Mouse (Mus musculus): ENCODE data around the gene Dock2. TPM values are rescaled to one million over a fixed set of nuclear protein-coding genes. Genes with fewer than 3 reads are reported as not detected.

Dock2 gene
- total and polyA plus RNA-seq, 3 experiments: 79.6 to 151 (median 133) TPM

DNA sequence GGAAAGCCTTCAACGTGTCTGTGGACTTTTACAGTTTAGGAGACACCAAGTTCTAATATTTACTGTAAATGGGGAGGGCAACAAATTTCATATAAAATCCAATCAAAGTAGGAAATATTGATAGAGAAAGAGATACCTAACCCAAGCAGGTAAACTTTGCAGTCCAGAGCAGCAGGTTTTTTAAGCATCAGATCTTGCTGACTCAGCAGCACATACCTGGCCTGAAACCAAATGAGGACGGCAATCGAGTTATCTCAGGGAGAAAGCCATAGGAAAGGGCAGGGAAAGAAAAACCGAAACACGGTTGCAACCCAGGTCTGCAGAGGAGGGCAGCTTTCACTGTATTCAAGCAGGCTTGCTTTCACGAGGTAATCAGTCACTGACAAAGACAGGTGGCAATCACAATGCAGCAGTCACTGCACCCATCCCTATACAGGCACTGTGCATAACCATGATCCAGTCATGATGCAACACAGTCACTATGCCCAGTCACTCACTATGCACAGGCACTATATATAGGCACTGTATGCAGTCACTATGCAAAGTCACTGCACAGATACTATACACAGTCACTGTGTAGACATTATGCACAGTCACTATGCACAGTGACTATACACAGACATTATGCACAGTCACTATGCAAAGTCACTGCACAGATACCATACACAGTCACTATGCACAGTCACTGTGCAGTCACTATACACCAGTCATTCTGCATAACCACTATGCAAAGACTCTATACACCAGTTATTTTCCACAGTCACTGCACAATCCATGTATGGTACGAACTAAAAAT lies 258.4 kb downstream of the Dock2 start:
- peak overlapping the region; percentile 1; the same call in 1 of the 2 replicates for H3K27ac ChIP-seq (ENCODE audit: insufficient read depth, low read depth)
- dilution Hi-C loops (cut with MboI; ENCODE audit: extremely low pct_ligation_motif_present, extremely low pct_unique_long_range_greater_than_20kb, low sequenced_read_pairs) (no loop called here), in situ Hi-C loops (cut with MboI; ENCODE audit: low pct_ligation_motif_present, low pct_unique_long_range_greater_than_20kb, low sequenced_read_pairs) (no loop called here)
- peaks cover 39 to 91% of the 10 kb centered on the region in 2 experiments for H3K36me3 ChIP-seq (replicated peaks in 1 of 2; ENCODE audit: control insufficient read depth in 1 of 2, insufficient read depth in 1 of 2, low read length in 1 of 2)
- TF ChIP-seq SMC3 (IDR thresholded peaks at IDR 0.05; ENCODE audit: low read depth, low read length) (no peak), MAFK (IDR thresholded peaks at IDR 0.05; ENCODE audit: insufficient replicate concordance, low read length) (peak; percentile 92)
- no peaks in the 10 kb centered on the region for H3K27me3 ChIP-seq (replicated peaks)
- no peak overlapping the region for H3K4me2 ChIP-seq (ENCODE audit: insufficient read depth, low read depth, poor library complexity, severe bottlenecking)
- DNase-seq (ENCODE audit: extremely low read depth): no peak
- H3K79me2 ChIP-seq (replicated peaks; ENCODE audit: control insufficient read depth, extremely low read depth, insufficient read depth, poor library complexity, severe bottlenecking): no peaks in the 10 kb centered on the region; the same call in 1 of the 2 replicates
- H3K4me1 ChIP-seq (ENCODE audit: control insufficient read depth in 1 of 2, insufficient read depth in 2 of 2): peaks cover 5 to 34% of the 10 kb centered on the region in 2 experiments
- peak overlapping the region in 1 of 3 experiments; percentile 2 for H3K4me3 ChIP-seq (replicated peaks in 1 of 3; ENCODE audit: low read depth in 2 of 3, low read length in 2 of 3, poor library complexity in 1 of 3)
- no peak overlapping the region for H3K9ac ChIP-seq (ENCODE audit: insufficient read depth, low read depth)
- no peaks in the 10 kb centered on the region for H3K9me3 ChIP-seq (replicated peaks; ENCODE audit: low read length)

GRCm38 (mm10) chr11:34524586-34524985 lies 259.1 kb downstream of the Dock2 start:
- in situ Hi-C loops (cut with MboI; ENCODE audit: low pct_ligation_motif_present, low pct_unique_long_range_greater_than_20kb, low sequenced_read_pairs) (no loop called here), dilution Hi-C loops (cut with MboI; ENCODE audit: extremely low pct_ligation_motif_present, extremely low pct_unique_long_range_greater_than_20kb, low sequenced_read_pairs) (no loop called here)
- Histone ChIP-seq H3K9me3 (replicated peaks; ENCODE audit: low read length) (no peaks in the 10 kb centered on the region), H3K36me3 (replicated peaks in 1 of 2; ENCODE audit: control insufficient read depth in 1 of 2, insufficient read depth in 1 of 2, low read length in 1 of 2) (peaks cover 40 to 92% of the 10 kb centered on the region in 2 experiments), H3K4me3 (replicated peaks in 1 of 3; ENCODE audit: low read depth in 2 of 3, low read length in 2 of 3, poor library complexity in 1 of 3) (no peak overlapping the region), H3K27ac (ENCODE audit: insufficient read depth, low read depth) (no peak overlapping the region), H3K4me1 (ENCODE audit: control insufficient read depth in 1 of 2, insufficient read depth in 2 of 2) (peaks cover 5 to 37% of the 10 kb centered on the region in 2 experiments), H3K9ac (ENCODE audit: insufficient read depth, low read depth) (no peak overlapping the region), H3K79me2 (replicated peaks; ENCODE audit: control insufficient read depth, extremely low read depth, insufficient read depth, poor library complexity, severe bottlenecking) (no peaks in the 10 kb centered on the region; the same call in 1 of the 2 replicates), H3K4me2 (ENCODE audit: insufficient read depth, low read depth, poor library complexity, severe bottlenecking) (no peak overlapping the region), H3K27me3 (replicated peaks) (no peaks in the 10 kb centered on the region)
- DNase-seq (ENCODE audit: extremely low read depth): no peak
- TF ChIP-seq TBP (conservative IDR thresholded peaks at IDR 0.05; ENCODE audit: low read depth, low read length) (no peak), HCFC1 (IDR thresholded peaks at IDR 0.05; ENCODE audit: low read depth, low read length) (no peak), EP300 (IDR thresholded peaks at IDR 0.05; ENCODE audit: low read length) (no peak), NELFE (IDR thresholded peaks at IDR 0.05; ENCODE audit: low read depth, low read length) (no peak), MXI1 (IDR thresholded peaks at IDR 0.05; ENCODE audit: low read depth, low read length) (no peak)

DNA sequence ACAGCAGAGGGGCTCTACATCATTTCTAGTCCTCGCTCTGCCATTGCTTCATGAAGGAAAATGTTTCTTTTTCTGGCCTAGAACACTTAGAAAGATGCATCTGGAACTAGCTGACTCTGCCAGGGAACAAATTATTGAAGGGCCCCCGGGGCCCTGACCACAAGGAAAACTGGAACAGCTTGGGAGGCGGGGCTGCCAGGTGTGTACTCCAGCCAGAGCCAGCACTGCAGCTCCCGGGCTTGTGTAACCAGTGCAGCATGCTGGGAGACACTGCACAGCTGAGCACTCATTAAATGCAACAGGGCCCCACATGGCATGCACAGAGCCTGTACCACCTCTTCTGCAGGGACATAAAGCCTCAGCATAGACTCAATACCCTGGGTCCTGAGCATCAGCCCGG lies 265.1 kb downstream of the Dock2 start:
- dilution Hi-C loops (cut with MboI; ENCODE audit: extremely low pct_ligation_motif_present, extremely low pct_unique_long_range_greater_than_20kb, low sequenced_read_pairs) (no loop called here), in situ Hi-C loops (cut with MboI; ENCODE audit: low pct_ligation_motif_present, low pct_unique_long_range_greater_than_20kb, low sequenced_read_pairs) (no loop called here)
- Histone ChIP-seq H3K9me3 (replicated peaks; ENCODE audit: low read length) (no peaks in the 10 kb centered on the region), H3K36me3 (replicated peaks in 1 of 2; ENCODE audit: control insufficient read depth in 1 of 2, insufficient read depth in 1 of 2, low read length in 1 of 2) (peaks cover 51 to 91% of the 10 kb centered on the region in 2 experiments), H3K27me3 (replicated peaks) (no peaks in the 10 kb centered on the region), H3K79me2 (replicated peaks; ENCODE audit: control insufficient read depth, extremely low read depth, insufficient read depth, poor library complexity, severe bottlenecking) (no peaks in the 10 kb centered on the region), H3K4me2 (ENCODE audit: insufficient read depth, low read depth, poor library complexity, severe bottlenecking) (no peak overlapping the region), H3K4me1 (ENCODE audit: control insufficient read depth in 1 of 2, insufficient read depth in 2 of 2) (peaks cover 0 to 34% of the 10 kb centered on the region in 2 experiments; a peak in 3 of 4 replicates), H3K27ac (ENCODE audit: insufficient read depth, low read depth) (no peak overlapping the region), H3K9ac (ENCODE audit: insufficient read depth, low read depth) (no peak overlapping the region), H3K4me3 (replicated peaks in 1 of 3; ENCODE audit: low read depth in 2 of 3, low read length in 2 of 3, poor library complexity in 1 of 3) (no peak overlapping the region)
- DNase-seq (ENCODE audit: extremely low read depth): no peak
- no peak for TF ChIP-seq PAX5 (IDR thresholded peaks at IDR 0.05; ENCODE audit: low read length)
- no peak for TF ChIP-seq GABPA (IDR thresholded peaks at IDR 0.05; ENCODE audit: insufficient replicate concordance, low read depth, low read length)
- no peak for TF ChIP-seq ETS1 (conservative IDR thresholded peaks at IDR 0.05; ENCODE audit: low read depth, low read length)
- no peak for TF ChIP-seq ZNF384 (IDR thresholded peaks at IDR 0.05; ENCODE audit: low read depth, low read length)
- TF ChIP-seq MYC (IDR thresholded peaks at IDR 0.05; ENCODE audit: low read depth, low read length): no peak
- no peak for TF ChIP-seq EP300 (IDR thresholded peaks at IDR 0.05; ENCODE audit: low read length)
- no peak for TF ChIP-seq KAT2A (IDR thresholded peaks at IDR 0.05; ENCODE audit: insufficient replicate concordance, low read length)
- no peak for TF ChIP-seq POLR2AphosphoS2 (IDR thresholded peaks at IDR 0.05; ENCODE audit: low read depth, low read length)
